Mouse (Mus musculus) B cell, adult (primary cell): Measurements from ENCODE around the gene Faap100. TPM values are rescaled to one million over a fixed set of nuclear protein-coding genes. Genes with fewer than 3 reads are reported as not detected.

ENCODE experiments used
- total RNA-seq: library from RNA; stranded (reverse); gene quantifications from 4 replicates; pipeline ENCODE4 v1.2.4, GENCODE M21; 2023; ENCODE audit not compliant: inconsistent age

Gene Faap100
- 18.9 to 24.4 TPM (median 19.5 TPM) in 4 replicates for total RNA-seq

DNA sequence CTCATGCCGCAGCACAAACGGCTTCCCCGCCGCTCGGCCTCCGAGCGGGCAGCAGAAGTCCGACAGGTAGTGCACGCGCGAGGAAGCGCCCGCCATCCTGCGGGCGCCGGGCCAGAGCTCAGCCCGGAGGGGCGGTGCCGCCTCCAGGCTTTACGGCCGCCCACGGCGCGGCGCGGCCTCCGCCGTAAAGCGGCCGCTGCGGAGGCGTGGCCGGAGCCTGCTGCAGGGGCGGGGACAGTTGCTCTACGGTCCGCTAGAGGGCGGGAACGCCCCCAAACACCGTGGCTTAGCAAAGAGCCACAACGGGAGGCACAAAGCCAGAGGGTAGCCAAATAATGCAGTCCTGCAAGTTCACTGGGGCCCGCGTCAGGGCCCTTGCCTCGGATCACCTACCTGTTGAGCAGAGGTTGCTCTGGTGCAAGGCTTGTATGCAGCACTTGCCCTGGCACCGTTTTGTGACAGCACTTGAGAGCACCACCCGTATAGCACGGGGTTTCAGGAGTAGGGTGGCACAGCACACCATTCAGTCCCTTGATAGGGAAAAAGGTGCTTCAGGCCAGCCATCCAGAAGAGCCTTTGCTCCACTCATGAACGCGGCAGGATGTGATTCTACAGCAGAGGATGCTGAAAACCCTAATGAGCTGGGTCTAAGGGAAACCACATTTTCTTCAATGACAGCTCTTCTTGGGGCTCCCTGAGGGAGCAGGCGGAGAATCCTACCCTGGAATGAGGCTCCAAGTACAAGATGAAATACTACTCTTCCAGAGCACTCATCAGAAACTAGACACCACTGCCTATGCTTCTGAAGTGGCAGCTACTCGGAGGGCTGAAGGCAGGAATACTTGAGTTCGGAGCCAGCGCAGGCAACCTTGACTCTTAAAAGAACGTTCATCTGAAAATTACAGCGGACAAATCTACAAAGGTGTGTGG lies at the start of gene Faap100:
Gene Faap100 (minus strand): TSS at position 154 of the 930 bp plus-strand sequence.

DNA sequence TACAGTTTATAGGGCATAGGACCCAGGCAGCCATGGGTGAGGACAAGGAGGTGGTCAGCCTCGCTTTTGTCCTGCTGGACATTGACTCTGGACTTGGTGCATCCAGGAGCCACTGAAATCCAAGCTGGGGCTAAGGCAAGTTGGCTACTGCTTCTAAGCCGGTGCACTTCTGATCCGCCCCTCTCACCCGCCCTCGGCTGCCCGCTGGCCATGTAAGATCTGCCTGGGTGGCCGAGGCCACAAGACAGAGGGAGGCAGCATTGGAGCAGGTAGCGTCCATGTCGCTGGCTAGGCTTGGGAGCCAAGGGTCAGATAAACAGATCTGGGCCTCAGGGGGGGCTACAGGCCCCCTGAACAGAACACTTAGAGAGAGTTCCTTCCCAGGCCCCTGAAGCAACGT lies 17.3 kb downstream of the Faap100 start, which contains the start of gene Fscn2:
Gene Fscn2 (plus strand): TSS at position 240 of the 400 bp plus-strand sequence.

DNA sequence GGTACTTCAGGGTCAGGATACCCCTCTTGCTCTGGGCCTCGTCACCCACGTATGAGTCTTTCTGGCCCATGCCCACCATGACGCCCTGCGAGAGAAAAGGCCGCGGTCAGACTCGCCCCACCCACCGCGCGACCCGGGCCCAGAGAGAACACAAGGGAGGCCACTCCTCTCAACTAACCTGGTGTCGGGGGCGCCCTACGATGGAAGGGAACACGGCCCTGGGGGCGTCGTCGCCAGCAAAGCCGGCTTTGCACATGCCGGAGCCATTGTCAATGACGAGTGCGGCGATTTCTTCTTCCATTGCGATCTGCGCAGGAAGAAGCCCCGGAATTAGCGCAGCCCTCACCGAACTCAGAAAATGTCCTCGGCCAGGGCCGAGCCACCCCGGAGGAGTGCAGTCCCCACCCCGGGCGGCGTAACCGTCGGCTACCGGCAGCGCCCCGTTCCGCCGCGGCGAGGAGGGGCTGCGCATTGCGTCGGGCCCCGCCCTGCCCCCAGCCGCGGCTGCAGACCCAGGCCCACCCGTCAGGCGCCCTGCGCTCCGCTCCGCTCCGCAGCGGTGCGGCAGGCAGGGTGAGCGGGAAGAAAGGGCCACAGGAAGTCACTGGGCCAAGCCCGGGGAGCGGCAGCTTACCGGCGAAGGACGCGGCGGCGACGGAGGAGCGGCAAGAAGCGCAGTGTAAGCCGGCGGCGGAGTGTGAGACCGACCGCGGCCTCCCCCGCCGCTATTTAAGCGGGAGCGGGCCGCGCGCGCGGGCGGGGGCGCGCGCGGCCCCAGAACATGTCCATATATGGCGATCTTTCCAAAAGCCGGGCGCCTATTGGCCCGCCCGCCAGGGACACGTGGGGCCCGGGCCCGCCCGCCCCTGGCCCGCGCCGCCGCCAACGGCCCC lies 30.5 kb downstream of the Faap100 start, which contains the start of gene Actg1:
Gene Actg1 (minus strand): TSS at position 752 of the 893 bp plus-strand sequence.

Other genes starting within 250 kb of the Faap100 start
- 95.8 to 106 TPM (median 104 TPM) in 4 replicates for gene Slc38a10, start 227.4 kb downstream of the Faap100 start, total RNA-seq
- gene Bahcc1, start 145.8 kb downstream of the Faap100 start, total RNA-seq = 0.03 to 0.78 TPM (median 0.25 TPM) in 4 replicates
- 1,255 to 1,296 TPM (median 1,289 TPM) in 4 replicates for gene Actg1, start 30.2 kb downstream of the Faap100 start, total RNA-seq
- not detected in 4 replicates for gene Fscn2, start 17.2 kb downstream of the Faap100 start, total RNA-seq
- 60.2 to 72.2 TPM (median 62.6 TPM) in 4 replicates for gene Nploc4, start 58.9 kb upstream of the Faap100 start, total RNA-seq
- 19.3 to 55.6 TPM (median 19.3 TPM) in 3 of 4 replicates, not detected in the other for gene Tspan10, start 63.9 kb upstream of the Faap100 start, total RNA-seq
- 0.21 to 0.87 TPM in 2 of 4 replicates, not detected in the others for gene Pde6g, start 74.7 kb upstream of the Faap100 start, total RNA-seq
- gene Oxld1, start 79.3 kb upstream of the Faap100 start, total RNA-seq = 3.7 to 11.0 TPM (median 7.5 TPM) in 4 replicates
- 34.0 to 41.8 TPM (median 36.3 TPM) in 4 replicates for gene Ccdc137, start 79.4 kb upstream of the Faap100 start, total RNA-seq
- 10.4 to 13.5 TPM (median 11.1 TPM) in 4 replicates for gene Arl16, start 88.8 kb upstream of the Faap100 start, total RNA-seq
- 32.3 to 43.2 TPM (median 33.4 TPM) in 4 replicates for gene Mrpl12, start 105.8 kb upstream of the Faap100 start, total RNA-seq
- gene Slc25a10, start 113.1 kb upstream of the Faap100 start, total RNA-seq = 10.5 to 14.5 TPM (median 12.3 TPM) in 4 replicates
- not detected in 4 replicates for gene Gcgr, start 151.9 kb upstream of the Faap100 start, total RNA-seq
- 42.2 to 46.1 TPM (median 43.6 TPM) in 4 replicates for gene Mcrip1, start 171.0 kb upstream of the Faap100 start, total RNA-seq
- not detected in 4 replicates for gene Ppp1r27, start 172.4 kb upstream of the Faap100 start, total RNA-seq
- gene P4hb, start 194.5 kb upstream of the Faap100 start, total RNA-seq = 141 to 162 TPM (median 155 TPM) in 4 replicates
- 520 to 560 TPM (median 534 TPM) in 4 replicates for gene Arhgdia, start 202.9 kb upstream of the Faap100 start, total RNA-seq
- gene Alyref, start 219.6 kb upstream of the Faap100 start, total RNA-seq = 127 to 143 TPM (median 137 TPM) in 4 replicates
- 45.7 to 57.2 TPM (median 47.4 TPM) in 4 replicates for gene Anapc11, start 219.7 kb upstream of the Faap100 start, total RNA-seq
- 1.1 to 3.0 TPM in 2 of 4 replicates, not detected in the others for gene Npb, start 229.7 kb upstream of the Faap100 start, total RNA-seq
- gene Pcyt2, start 239.2 kb upstream of the Faap100 start, total RNA-seq = 96.0 to 113 TPM (median 107 TPM) in 4 replicates
- 114 to 130 TPM (median 118 TPM) in 4 replicates for gene Sirt7, start 246.5 kb upstream of the Faap100 start, total RNA-seq